Mouse (Mus musculus) myocyte (in vitro differentiated cells): Measurements from ENCODE around the gene Olfr798. TPM values are rescaled to one million over a fixed set of nuclear protein-coding genes. Genes with fewer than 3 reads are reported as not detected.

ENCODE experiments used
- H3K27me3 ChIP-seq: one replicate; pipeline ENCODE4 v1.6.1; 2011; ENCODE audit not compliant: control insufficient read depth, insufficient read depth, insufficient read length
- H3K36me3 ChIP-seq: one replicate; pipeline ENCODE4 v1.6.1; 2011; ENCODE audit not compliant: control insufficient read depth, insufficient read depth
- H3K4me2 ChIP-seq: one replicate; pipeline ENCODE4 v1.6.1; 2011; ENCODE audit warnings: low read depth, control low read depth
- H3K4me3 ChIP-seq: one replicate; pipeline ENCODE4 v1.5.1; 2011; ENCODE audit warnings: mild to moderate bottlenecking, control low read depth, moderate library complexity
- H3K79me2 ChIP-seq: one replicate; pipeline ENCODE4 v1.6.1; 2011; ENCODE audit not compliant: control insufficient read depth, insufficient read depth
- H3ac ChIP-seq: one replicate; pipeline ENCODE4 v1.6.1; 2011; ENCODE audit not compliant: control insufficient read depth, insufficient read length
- CEBPB ChIP-seq: IDR thresholded peaks from 2 replicates; pipeline ENCODE4 v1.6.1; 2011; ENCODE audit warnings: mild to moderate bottlenecking, moderate library complexity; ENCODE audit not compliant: poor library complexity, insufficient read depth, severe bottlenecking
- E2F4 ChIP-seq: IDR thresholded peaks from one replicate; pipeline ENCODE4 v1.6.1; 2011; ENCODE audit warnings: mild to moderate bottlenecking, control low read depth, moderate library complexity; ENCODE audit not compliant: insufficient read depth
- MAX ChIP-seq: IDR thresholded peaks from one replicate; pipeline ENCODE4 v1.6.1; 2011; ENCODE audit warnings: low read depth, mild to moderate bottlenecking, control low read depth
- MYOD1 ChIP-seq, 3 experiments: IDR thresholded peaks; one replicate each; pipeline ENCODE4 v1.6.1; 2011; ENCODE audit warnings: control low read depth in 2 of 3, low read depth in 2 of 3, mild to moderate bottlenecking in 2 of 3, moderate library complexity in 1 of 3; ENCODE audit not compliant: insufficient read length in 2 of 3, control insufficient read depth in 1 of 3
- MYOG ChIP-seq, 3 experiments: IDR thresholded peaks; one replicate each; pipeline ENCODE4 v1.6.1; 2011; ENCODE audit warnings: control low read depth in 2 of 3, low read depth in 2 of 3, mild to moderate bottlenecking in 2 of 3; ENCODE audit not compliant: insufficient read length in 2 of 3, control insufficient read depth in 1 of 3, insufficient read depth in 1 of 3
- POLR2A ChIP-seq: IDR thresholded peaks from one replicate; pipeline ENCODE4 v1.6.1; 2011; ENCODE audit warnings: low read depth, mild to moderate bottlenecking, control low read depth, moderate library complexity; ENCODE audit not compliant: insufficient read length
- POLR2AphosphoS2 ChIP-seq: IDR thresholded peaks from one replicate; pipeline ENCODE4 v1.6.1; 2011; ENCODE audit warnings: low read depth, control low read depth; ENCODE audit not compliant: insufficient read length
- REST ChIP-seq: IDR thresholded peaks from one replicate; pipeline ENCODE4 v1.6.1; 2011; ENCODE audit warnings: mild to moderate bottlenecking, control low read depth, moderate library complexity; ENCODE audit not compliant: insufficient read depth, insufficient read length
- SRF ChIP-seq: IDR thresholded peaks from one replicate; pipeline ENCODE4 v1.6.1; 2011; ENCODE audit warnings: low read depth; ENCODE audit not compliant: control insufficient read depth, insufficient read length
- TCF12 ChIP-seq: IDR thresholded peaks from one replicate; pipeline ENCODE4 v1.6.1; 2011; ENCODE audit warnings: mild to moderate bottlenecking, control low read depth; ENCODE audit not compliant: poor library complexity, insufficient read depth, severe bottlenecking
- TCF3 ChIP-seq: IDR thresholded peaks from one replicate; pipeline ENCODE4 v1.6.1; 2011; ENCODE audit warnings: low read depth, control low read depth; ENCODE audit not compliant: insufficient read length
- USF1 ChIP-seq: IDR thresholded peaks from one replicate; pipeline ENCODE4 v1.6.1; 2011; ENCODE audit warnings: low read depth, mild to moderate bottlenecking, control low read depth, moderate library complexity
- polyA plus RNA-seq: library from polyadenylated mRNA; unstranded; fragments of >200 nt; fragmentation: generic; extraction: Trizol; gene quantifications from one replicate; pipeline ENCODE4 v1.2.1, GENCODE M21; 2012; ENCODE audit warnings: missing spikeins

Gene Olfr798
- polyA plus RNA-seq, 1 experiment: not detected

- TF ChIP-seq SRF (no peak), E2F4 (no peak), CEBPB (no peak), MYOG (IDR thresholded peaks at IDR 0.05; ENCODE audit: control insufficient read depth in 1 of 3, insufficient read depth in 1 of 3, insufficient read length in 2 of 3, low read depth in 2 of 3) (no peak), TCF12 (no peak), REST (no peak), TCF3 (no peak), POLR2A (no peak), POLR2AphosphoS2 (no peak), USF1 (no peak), MYOD1 (IDR thresholded peaks at IDR 0.05; ENCODE audit: control insufficient read depth in 1 of 3, insufficient read length in 2 of 3, low read depth in 2 of 3) (no peak), MAX (no peak)
- Histone ChIP-seq H3K79me2 (no peaks in the 10 kb centered on the region), H3K4me3 (no peak overlapping the region), H3K27me3 (no peaks in the 10 kb centered on the region), H3K4me2 (no peak overlapping the region), H3ac (no peak overlapping the region), H3K36me3 (no peaks in the 10 kb centered on the region)
Measured at GRCm38 (mm10) chr10:129623251-129623650, 4.5 kb downstream of the Olfr798 start.

GRCm38 (mm10) chr10:129621724-129622123 is 6.0 kb downstream of the Olfr798 start:
- no peak for TF ChIP-seq POLR2AphosphoS2
- no peak for TF ChIP-seq TCF3
- no peak for TF ChIP-seq MAX
- no peak for TF ChIP-seq POLR2A
- TF ChIP-seq MYOD1 (IDR thresholded peaks at IDR 0.05; ENCODE audit: control insufficient read depth in 1 of 3, insufficient read length in 2 of 3, low read depth in 2 of 3): no peak
- TF ChIP-seq CEBPB: no peak
- Histone ChIP-seq H3K4me3 (no peak overlapping the region), H3K36me3 (no peaks in the 10 kb centered on the region), H3K27me3 (no peaks in the 10 kb centered on the region), H3K4me2 (no peak overlapping the region), H3K79me2 (no peaks in the 10 kb centered on the region), H3ac (no peak overlapping the region)

- TF ChIP-seq TCF12 (no peak), USF1 (no peak), REST (no peak), POLR2A (no peak), CEBPB (no peak), SRF (no peak), E2F4 (no peak), POLR2AphosphoS2 (no peak), MAX (no peak), MYOD1 (IDR thresholded peaks at IDR 0.05; ENCODE audit: control insufficient read depth in 1 of 3, insufficient read length in 2 of 3, low read depth in 2 of 3) (no peak), TCF3 (no peak), MYOG (IDR thresholded peaks at IDR 0.05; ENCODE audit: control insufficient read depth in 1 of 3, insufficient read depth in 1 of 3, insufficient read length in 2 of 3, low read depth in 2 of 3) (no peak)
- no peaks in the 10 kb centered on the region for H3K36me3 ChIP-seq
- no peaks in the 10 kb centered on the region for H3K79me2 ChIP-seq
Measured at GRCm38 (mm10) chr10:129612470-129612869, 15.3 kb downstream of the Olfr798 start, which contains the start of gene Olfr796. Gene Olfr796 (minus strand): TSS chr10:129612570.

GRCm38 (mm10) chr10:129577066-129577465 is 50.7 kb downstream of the Olfr798 start:
- TF ChIP-seq REST (no peak), E2F4 (no peak), POLR2A (no peak), USF1 (no peak), POLR2AphosphoS2 (no peak), MYOG (IDR thresholded peaks at IDR 0.05; ENCODE audit: control insufficient read depth in 1 of 3, insufficient read depth in 1 of 3, insufficient read length in 2 of 3, low read depth in 2 of 3) (no peak), MAX (no peak), TCF12 (no peak), SRF (no peak), MYOD1 (IDR thresholded peaks at IDR 0.05; ENCODE audit: control insufficient read depth in 1 of 3, insufficient read length in 2 of 3, low read depth in 2 of 3) (no peak)
- no peaks in the 10 kb centered on the region for H3K36me3 ChIP-seq
- H3K79me2 ChIP-seq: no peaks in the 10 kb centered on the region

More at GRCm38 (mm10) chr10:129612470-129612869, 15.3 kb downstream of the Olfr798 start, which contains the start of gene Olfr796:
- Histone ChIP-seq H3K4me3 (no peak within 1 kb of the TSS), H3K27me3 (no peaks in the 10 kb centered on the region), H3K4me2 (no peak within 1 kb of the TSS), H3ac (no peak within 1 kb of the TSS)

More at GRCm38 (mm10) chr10:129577066-129577465, 50.7 kb downstream of the Olfr798 start:
- Histone ChIP-seq H3K4me3 (no peak overlapping the region), H3ac (no peak overlapping the region), H3K27me3 (no peaks in the 10 kb centered on the region), H3K4me2 (no peak overlapping the region)

Other genes with a start within 250 kb of the Olfr798 start
- gene Olfr784, start 243.9 kb downstream of the Olfr798 start, polyA plus RNA-seq: 0.02 TPM
- gene Olfr785, start 222.5 kb downstream of the Olfr798 start, polyA plus RNA-seq: not detected
- gene Olfr786, start 200.6 kb downstream of the Olfr798 start, polyA plus RNA-seq: not detected
- gene Olfr787, start 166.1 kb downstream of the Olfr798 start, polyA plus RNA-seq: not detected
- gene Olfr788, start 156.9 kb downstream of the Olfr798 start, polyA plus RNA-seq: not detected
- gene Olfr789, start 143.2 kb downstream of the Olfr798 start, polyA plus RNA-seq: not detected
- gene Olfr790, start 129.4 kb downstream of the Olfr798 start, polyA plus RNA-seq: not detected
- gene Olfr791, start 106.1 kb downstream of the Olfr798 start, polyA plus RNA-seq: not detected
- not detected for gene Olfr792, start 88.8 kb downstream of the Olfr798 start, polyA plus RNA-seq
- not detected for gene Olfr794, start 60.3 kb downstream of the Olfr798 start, polyA plus RNA-seq
- not detected for gene Olfr796, start 15.4 kb downstream of the Olfr798 start, polyA plus RNA-seq
- not detected for gene Olfr799, start 9.6 kb upstream of the Olfr798 start, polyA plus RNA-seq
- not detected for gene Olfr800, start 29.8 kb upstream of the Olfr798 start, polyA plus RNA-seq
- not detected for gene Olfr801, start 45.9 kb upstream of the Olfr798 start, polyA plus RNA-seq
- not detected for gene Olfr802, start 60.2 kb upstream of the Olfr798 start, polyA plus RNA-seq
- gene Olfr803, start 66.4 kb upstream of the Olfr798 start, polyA plus RNA-seq: not detected
- not detected for gene Olfr804, start 75.3 kb upstream of the Olfr798 start, polyA plus RNA-seq
- 0.08 TPM for gene Olfr805, start 101.4 kb upstream of the Olfr798 start, polyA plus RNA-seq
- gene Olfr806, start 114.0 kb upstream of the Olfr798 start, polyA plus RNA-seq: not detected
- gene Olfr807, start 129.9 kb upstream of the Olfr798 start, polyA plus RNA-seq: not detected
- not detected for gene Olfr808, start 137.5 kb upstream of the Olfr798 start, polyA plus RNA-seq
- gene Olfr809, start 146.7 kb upstream of the Olfr798 start, polyA plus RNA-seq: not detected
- 0.04 TPM for gene Olfr810, start 167.0 kb upstream of the Olfr798 start, polyA plus RNA-seq
- gene Olfr811, start 176.5 kb upstream of the Olfr798 start, polyA plus RNA-seq: not detected
- not detected for gene Olfr812, start 218.2 kb upstream of the Olfr798 start, polyA plus RNA-seq
- gene Olfr813, start 227.4 kb upstream of the Olfr798 start, polyA plus RNA-seq: not detected